Mouse (Mus musculus) liver, embryonic 14.5 days (tissue): ENCODE results near the gene Add1. TPM values are rescaled to one million over a fixed set of nuclear protein-coding genes. Genes with fewer than 3 reads are reported as not detected.
"Not testable (repeated sequence)": the region's sequence is repeated elsewhere in the genome, so short reads cannot be mapped to it uniquely, and the experiment has no call there.

Experiments
- ATAC-seq: fragments of 200-750 bp; cut with Nextera tagmentation; 2 replicates; pipeline ENCODE4 v1.8.0; 2017; ENCODE audit warnings: moderate number of reproducible peaks, mild to moderate bottlenecking, moderate library complexity; ENCODE audit not compliant: insufficient read depth
- DNase-seq, 3 experiments: peaks; one replicate each; pipeline ENCODE4 v3.0.0-alpha.2; 2012 to 2013; ENCODE audit warnings: low read depth in 3 of 3, low spot score in 3 of 3
- H3K27ac ChIP-seq: fragments of 300-500 bp; sonication (generic); 2 replicates; pipeline ENCODE4 v1.5.1; 2014; ENCODE audit warnings: moderate library complexity, mild to moderate bottlenecking, control low read depth, inconsistent platforms
- H3K27me3 ChIP-seq: fragments of 300-500 bp; sonication (generic); 2 replicates; pipeline ENCODE4 v1.6.1; 2014; ENCODE audit warnings: mild to moderate bottlenecking, low read length, moderate library complexity; ENCODE audit not compliant: control insufficient read depth, insufficient read depth
- H3K36me3 ChIP-seq: fragments of 300-500 bp; sonication (generic); replicated peaks from 2 replicates; pipeline ENCODE4 v1.6.1; 2014; ENCODE audit warnings: low read depth; ENCODE audit not compliant: control insufficient read depth, insufficient read depth
- H3K4me1 ChIP-seq, 2 experiments: fragments of 200-500 bp in 1 of 2; fragments of 300-500 bp in 1 of 2; sonication (generic) in 1 of 2; replicated peaks; 2 replicates each; pipeline ENCODE4 v1.6.1; 2012 to 2014; ENCODE audit warnings: antibody characterized with exemption in 1 of 2, inconsistent platforms in 1 of 2, low read length in 1 of 2; ENCODE audit not compliant: control insufficient read depth in 2 of 2, insufficient read depth in 2 of 2
- H3K4me2 ChIP-seq: fragments of 300-500 bp; sonication (generic); 2 replicates; pipeline ENCODE4 v1.6.1; 2014; ENCODE audit warnings: low read depth, mild to moderate bottlenecking, control low read depth, moderate library complexity
- H3K4me3 ChIP-seq, 2 experiments: fragments of 200-500 bp in 1 of 2; fragments of 300-500 bp in 1 of 2; sonication (generic) in 1 of 2; 2 replicates each; pipeline ENCODE4 v1.5.1; 2012 to 2014; ENCODE audit warnings: low read depth in 2 of 2, low read length in 2 of 2, mild to moderate bottlenecking in 2 of 2, control low read depth in 1 of 2, inconsistent platforms in 1 of 2, moderate library complexity in 1 of 2; ENCODE audit not compliant: insufficient read depth in 1 of 2
- H3K9ac ChIP-seq: fragments of 300-500 bp; sonication (generic); replicated peaks from 2 replicates; pipeline ENCODE4 v1.6.1; 2014; ENCODE audit warnings: mild to moderate bottlenecking, control low read depth, moderate library complexity
- H3K9me3 ChIP-seq: fragments of 300-500 bp; sonication (generic); 2 replicates; pipeline ENCODE4 v1.6.1; 2016; ENCODE audit warnings: low read length, mixed read lengths; ENCODE audit not compliant: control insufficient read depth
- CTCF ChIP-seq: IDR thresholded peaks from 2 replicates; pipeline ENCODE4 v1.5.1; 2016; ENCODE audit warnings: antibody characterized with exemption, low read depth, control low read depth
- EP300 ChIP-seq: IDR thresholded peaks from 2 replicates; pipeline ENCODE4 v1.6.1; 2016; ENCODE audit warnings: antibody characterized with exemption, low read depth
- WGBS: fragments of 180-500 bp; shearing (Covaris S2); extraction: QIAGEN DNeasy Blood & Tissue Kit; methylation state at CpG from one replicate; pipeline ENCODE4 v1.1.7; 2014; ENCODE audit not compliant: insufficient replicate concordance; 5-methylcytosine and 5-hydroxymethylcytosine counted together
- polyA plus RNA-seq, 2 experiments: library from polyadenylated mRNA; depleted of rRNA in 1 of 2; stranded (reverse) in 1 of 2; unstranded in 1 of 2; fragments of >200 nt; fragmentation: Nextera tagmentation in 1 of 2; extraction: Ambion mirVana in 1 of 2; gene quantifications; 2 replicates each; pipeline versions ENCODE4 v1.2.1 to v1.2.3; 2012 to 2014

Add1 gene
- polyA plus RNA-seq, 2 experiments = 113 to 118 TPM

DNA sequence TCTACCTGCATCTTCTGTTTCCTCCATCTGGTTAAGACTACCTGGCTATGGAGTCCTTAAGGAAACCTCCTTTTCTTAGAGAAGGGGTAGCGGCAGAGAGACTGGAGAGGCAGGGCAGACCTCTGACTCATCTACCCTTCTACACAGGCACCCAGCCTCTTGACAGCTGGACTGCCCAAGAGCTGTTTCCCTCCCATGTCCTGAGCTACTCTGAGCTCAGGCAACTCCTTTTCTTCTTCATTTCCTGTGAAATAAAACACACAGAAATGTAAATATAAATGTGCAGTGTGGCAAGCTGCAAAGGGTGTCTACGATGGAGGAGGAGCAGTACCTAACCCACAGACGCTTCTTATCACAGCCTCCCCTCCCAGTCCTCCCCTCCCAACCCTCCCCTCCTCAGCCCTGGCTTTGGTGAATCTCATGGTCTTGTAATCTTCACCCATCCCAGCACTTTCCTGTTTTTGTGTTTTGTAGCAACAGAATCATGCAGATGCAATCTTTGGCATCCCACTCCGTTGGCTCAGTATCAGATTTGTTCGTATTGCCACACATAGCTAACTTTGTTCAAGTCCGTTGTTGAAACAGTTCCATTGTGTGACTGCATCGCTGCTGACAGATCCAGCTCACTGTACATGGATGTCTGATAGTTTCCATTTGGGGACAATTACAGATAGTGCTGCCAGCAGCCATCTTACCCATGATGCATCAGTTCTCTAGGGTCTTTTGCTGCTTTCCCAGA lies 7.8 kb upstream of the Add1 start:
- Histone ChIP-seq H3K27me3 (no peaks in the 10 kb centered on the region), H3K9me3 (no peaks in the 10 kb centered on the region), H3K9ac (peak overlapping the region; percentile 46), H3K4me2 (peak overlapping the region; percentile 51), H3K4me3 (no peak overlapping the region), H3K27ac (peak overlapping the region; percentile 74), H3K36me3 (peaks cover 3% of the 10 kb centered on the region), H3K4me1 (peaks cover 37% of the 10 kb centered on the region in 2 experiments)
- DNase-seq = peak in 1 of 3 experiments; percentile 45
- ATAC-seq = peak; percentile 83
- TF ChIP-seq CTCF = no peak
- TF ChIP-seq EP300 = no peak
- 20% methylated on average over 7 of the region's 7 CpGs for WGBS

GRCm38 (mm10) chr5:34571551-34571950 lies 1.9 kb upstream of the Add1 start:
- no peaks in the 10 kb centered on the region for H3K9me3 ChIP-seq
- H3K9ac ChIP-seq = peak overlapping the region; percentile 47
- H3K4me1 ChIP-seq = peaks cover 32 to 34% of the 10 kb centered on the region in 2 experiments
- H3K4me3 ChIP-seq = no peak overlapping the region
- TF ChIP-seq EP300 (0 out of 2 replicates have a peak, but pooled peaks have one; percentile 25), CTCF (no peak)
- H3K27ac ChIP-seq = peak overlapping the region; percentile 92
- peak overlapping the region; percentile 52 for H3K4me2 ChIP-seq
- no peaks in the 10 kb centered on the region; the same call in 1 of the 2 replicates for H3K36me3 ChIP-seq
- H3K27me3 ChIP-seq = no peaks in the 10 kb centered on the region
- ATAC-seq (no peak), DNase-seq (no peak)
- 47% methylated on average over 3 of the region's 3 CpGs for WGBS

- not testable (repeated sequence) for H3K36me3 ChIP-seq, ATAC-seq, H3K9me3 ChIP-seq, H3K27me3 ChIP-seq
- Histone ChIP-seq H3K4me3 (peak overlapping the region; percentile 89 to 93), H3K4me2 (peak overlapping the region; percentile 88), H3K9ac (peak overlapping the region; percentile 89), H3K27ac (peak overlapping the region; percentile 99), H3K4me1 (peaks cover 41 to 42% of the 10 kb centered on the region in 2 experiments)
- peak; percentile 56 for TF ChIP-seq EP300
- peak; percentile 55 to 60 (median 55) for DNase-seq
- 17% methylated on average over 4 of the region's 4 CpGs for WGBS
Measured at GRCm38 (mm10) chr5:34572568-34572967, 896 bp upstream of the Add1 start.

DNA sequence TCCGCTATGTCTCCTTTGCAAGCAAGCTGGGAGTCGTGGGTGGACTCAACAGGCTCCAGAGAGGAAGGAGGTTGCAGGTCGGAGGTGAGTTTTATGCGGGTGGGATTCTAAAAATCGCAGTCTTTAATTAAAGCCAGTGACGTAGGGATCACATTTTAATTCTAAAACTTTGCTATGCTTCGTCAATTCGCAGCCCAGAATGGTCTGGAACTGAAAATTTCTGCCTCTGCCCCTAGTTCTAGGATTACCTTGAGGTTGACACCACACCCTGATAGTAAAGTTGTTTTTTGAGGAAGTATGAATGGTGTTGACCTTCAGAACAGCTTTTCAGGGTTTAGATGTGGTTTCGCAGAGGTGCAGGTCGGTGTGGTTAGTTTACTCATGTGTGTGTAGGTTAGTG lies 1.3 kb downstream of the Add1 start:
- ATAC-seq = no peak
- H3K4me2 ChIP-seq = peak overlapping the region; percentile 82
- no peak for DNase-seq
- 10% methylated on average over 10 of the region's 10 CpGs for WGBS
- H3K4me1 ChIP-seq = peaks cover 56 to 57% of the 10 kb centered on the region in 2 experiments
- TF ChIP-seq CTCF (no peak), EP300 (no peak)
- no peaks in the 10 kb centered on the region for H3K27me3 ChIP-seq
- peak overlapping the region; percentile 99 for H3K27ac ChIP-seq
- H3K9ac ChIP-seq = peak overlapping the region; percentile 97
- H3K4me3 ChIP-seq = peak overlapping the region; percentile 78 to 89
- peaks cover 16% of the 10 kb centered on the region for H3K36me3 ChIP-seq
- no peaks in the 10 kb centered on the region for H3K9me3 ChIP-seq

DNA sequence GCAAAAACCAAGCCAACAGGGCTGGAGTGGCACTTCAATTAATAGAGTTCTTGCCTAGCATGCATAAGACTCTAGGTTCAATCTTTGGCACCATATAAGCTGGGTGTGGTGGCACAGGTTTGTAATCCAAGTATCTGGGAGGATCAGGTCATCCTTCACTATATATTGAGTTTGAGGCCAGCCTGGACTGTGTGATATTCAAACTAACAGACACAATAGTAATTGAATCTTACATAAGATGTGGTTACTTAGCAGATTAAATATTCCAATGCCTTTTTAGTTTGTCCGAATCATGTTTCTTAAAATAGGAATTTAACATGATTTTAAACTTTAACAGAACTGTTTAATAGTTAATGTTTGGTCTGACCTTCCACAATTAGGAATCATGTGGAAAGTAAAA lies 2.8 kb downstream of the Add1 start:
- TF ChIP-seq CTCF (no peak), EP300 (no peak)
- Histone ChIP-seq H3K27me3 (no peaks in the 10 kb centered on the region), H3K36me3 (peaks cover 16% of the 10 kb centered on the region), H3K4me3 (peak overlapping the region in 1 of 2 experiments; percentile 89; a peak in 2 of 4 replicates), H3K9ac (no peak overlapping the region), H3K4me2 (peak overlapping the region; percentile 82), H3K9me3 (no peaks in the 10 kb centered on the region), H3K4me1 (peaks cover 51 to 52% of the 10 kb centered on the region in 2 experiments), H3K27ac (no peak overlapping the region)
- ATAC-seq (no peak), DNase-seq (no peak)
- 86% methylated on average over 1 of the region's 1 CpGs for WGBS
